Mouse (Mus musculus) urinary bladder, postnatal 25 days (tissue): ENCODE measurements around the gene Hpgds.

ENCODE experiments used
- DNase-seq: peaks from one replicate; pipeline ENCODE4 v3.0.0; 2022; ENCODE audit warnings: low spot score

Hpgds gene

DNA sequence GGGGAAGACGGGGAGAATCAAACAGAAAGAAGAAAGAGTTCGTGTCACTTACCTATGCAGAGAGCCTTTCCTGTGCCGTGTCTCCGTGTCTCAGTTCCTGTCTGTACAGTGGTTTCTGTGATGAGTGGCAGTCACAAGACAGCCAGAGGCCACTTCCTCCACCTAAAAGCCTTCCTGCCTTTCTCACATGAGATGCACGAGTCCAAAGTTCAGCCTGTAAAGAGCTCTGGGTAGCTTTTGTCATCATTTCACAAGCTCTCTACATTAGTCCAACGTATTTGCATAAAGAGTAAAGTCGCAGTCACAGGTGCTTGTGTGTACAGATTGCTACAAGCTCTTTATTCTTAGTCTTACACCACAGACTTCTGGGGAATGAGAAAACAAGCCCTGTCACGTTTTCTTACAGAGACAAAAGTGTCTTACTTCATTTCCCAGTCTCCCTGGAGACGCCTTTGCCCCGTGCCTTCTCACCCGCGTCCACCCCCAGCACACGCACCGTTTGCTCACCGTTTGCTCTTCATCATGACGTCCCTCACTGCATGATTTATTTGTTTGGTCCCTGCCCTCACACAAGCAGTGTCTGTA, at the start of gene Hpgds:
Gene Hpgds, minus strand, starts transcription at position 288 of the 585 bp plus-strand sequence.
- DNase-seq: peak; percentile 4

DNA sequence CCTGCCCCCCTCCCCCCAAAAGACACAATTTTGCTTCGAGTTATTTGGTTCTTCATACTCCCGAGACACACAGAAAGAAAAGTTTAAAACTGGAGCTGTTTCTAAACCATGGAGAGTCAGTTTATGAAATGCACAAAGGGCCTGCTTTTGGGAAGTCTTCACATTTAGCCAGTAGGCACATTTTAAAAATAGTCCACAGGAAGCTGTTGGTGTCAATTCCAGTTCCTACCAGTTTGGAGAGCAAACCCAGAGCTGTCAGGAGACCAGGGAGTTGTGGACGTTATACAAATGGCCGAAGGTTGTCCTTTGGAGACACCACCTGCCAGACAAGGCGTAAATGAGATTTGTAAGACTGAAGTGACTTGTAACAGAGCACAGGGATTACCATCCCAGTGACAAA, 20.3 kb upstream of the Hpgds start:
- DNase-seq: no peak

DNA sequence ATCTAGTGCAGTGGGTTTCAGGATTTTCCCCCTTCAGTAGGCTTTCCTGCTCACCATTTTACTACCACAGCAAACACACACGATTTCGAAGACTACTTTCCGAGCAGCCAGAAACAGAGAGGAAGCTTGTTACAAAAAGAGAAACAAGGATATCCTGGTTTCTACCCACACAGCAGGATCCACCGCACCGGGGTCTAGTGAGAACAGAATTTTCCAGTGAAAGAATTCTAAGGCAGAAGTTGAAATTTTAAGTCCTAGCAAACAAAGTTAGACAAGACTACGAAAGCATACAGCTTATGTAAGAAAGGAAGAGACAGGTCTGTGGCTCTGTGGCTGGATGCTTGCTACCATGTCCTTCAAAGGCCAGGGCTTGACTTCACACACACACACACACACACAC, 19.4 kb upstream of the Hpgds start:
- DNase-seq: no peak

DNA sequence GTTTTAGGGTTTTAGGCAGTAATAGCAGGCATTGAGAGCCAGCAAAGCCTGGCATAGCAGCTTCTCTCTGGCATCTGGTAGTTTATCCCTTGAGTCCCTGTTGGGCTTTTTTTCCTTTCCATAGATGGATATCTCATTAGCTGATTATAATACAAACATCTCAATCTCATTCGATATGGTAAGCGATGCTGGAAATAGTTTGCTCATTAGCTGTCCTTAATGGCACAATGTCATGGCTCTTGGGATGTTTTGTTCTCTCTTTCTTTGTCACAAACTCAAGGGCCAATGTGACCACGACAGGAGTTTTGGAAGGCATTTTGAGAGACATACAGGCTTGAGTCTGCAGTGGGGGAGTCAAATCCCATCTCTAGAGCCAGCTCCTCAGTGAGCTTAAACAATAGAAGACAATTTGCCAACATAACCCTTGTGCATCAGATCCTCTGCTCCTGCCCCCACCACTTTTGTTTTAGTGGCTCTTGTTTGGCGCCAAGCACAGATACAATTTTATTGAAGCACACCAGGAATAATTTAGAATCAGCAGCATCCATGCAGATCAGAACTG, 14.8 kb upstream of the Hpgds start:
- DNase-seq: no peak

DNA sequence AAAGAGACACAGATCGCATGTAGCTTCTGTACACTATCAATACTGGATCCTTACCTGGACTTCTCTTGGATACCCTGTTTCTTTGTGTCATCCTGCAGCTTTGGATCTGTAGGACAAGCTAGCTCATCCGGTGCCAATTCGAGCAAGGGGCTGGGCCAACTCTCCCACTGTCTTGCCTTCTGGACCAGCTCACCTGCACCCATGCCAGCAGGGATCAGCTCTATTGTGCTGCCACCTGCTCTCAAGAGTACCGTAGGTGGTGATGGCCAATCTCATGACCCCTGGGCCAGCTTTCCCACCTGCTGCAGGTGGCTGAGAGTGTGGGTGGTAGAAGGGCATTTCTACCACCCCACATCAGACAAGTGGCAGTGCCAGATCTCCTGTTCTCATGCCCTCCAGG, 12.3 kb upstream of the Hpgds start:
- no peak for DNase-seq

DNA sequence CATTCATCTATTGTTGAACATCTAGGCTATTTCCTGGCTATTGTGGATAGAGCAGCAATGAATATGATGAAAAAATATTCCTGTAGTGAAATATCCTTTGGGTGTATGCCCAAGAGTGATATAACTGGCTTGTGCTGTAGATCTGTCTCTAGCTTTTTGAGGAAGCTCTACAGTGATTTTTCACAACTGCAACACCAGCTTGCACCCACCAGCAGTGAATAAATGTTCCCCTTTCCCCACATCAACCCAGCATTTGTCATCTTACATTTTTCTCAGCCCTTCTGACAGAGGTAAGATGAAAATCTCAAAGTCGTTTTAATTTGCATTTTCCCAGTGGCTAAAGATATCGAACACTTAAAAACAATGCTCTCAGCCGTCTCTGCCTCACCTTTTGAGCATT, 8.9 kb upstream of the Hpgds start:
- no peak for DNase-seq

GRCm38 (mm10) chr6:65150703-65151102, 6.0 kb upstream of the Hpgds start:
- DNase-seq: no peak

DNA sequence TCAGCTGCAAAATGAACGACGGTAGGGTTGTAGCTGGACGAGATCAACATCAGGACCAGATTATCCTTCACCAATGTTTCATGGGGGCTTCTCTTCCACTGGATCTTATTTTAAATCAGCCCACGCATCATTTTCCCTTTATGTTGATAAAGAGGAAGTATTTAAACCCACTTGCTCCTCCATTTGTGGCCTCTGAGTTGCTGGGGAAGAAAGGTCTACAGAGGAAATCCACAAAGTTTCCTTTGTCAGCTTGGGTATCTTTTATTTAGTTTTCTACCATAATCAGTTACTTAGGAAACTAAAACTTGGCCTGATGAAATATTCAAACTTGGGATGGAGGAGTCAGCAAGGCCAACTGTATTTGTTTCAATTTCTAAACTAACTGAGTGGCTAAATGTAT, 1.7 kb upstream of the Hpgds start:
- no peak for DNase-seq

DNA sequence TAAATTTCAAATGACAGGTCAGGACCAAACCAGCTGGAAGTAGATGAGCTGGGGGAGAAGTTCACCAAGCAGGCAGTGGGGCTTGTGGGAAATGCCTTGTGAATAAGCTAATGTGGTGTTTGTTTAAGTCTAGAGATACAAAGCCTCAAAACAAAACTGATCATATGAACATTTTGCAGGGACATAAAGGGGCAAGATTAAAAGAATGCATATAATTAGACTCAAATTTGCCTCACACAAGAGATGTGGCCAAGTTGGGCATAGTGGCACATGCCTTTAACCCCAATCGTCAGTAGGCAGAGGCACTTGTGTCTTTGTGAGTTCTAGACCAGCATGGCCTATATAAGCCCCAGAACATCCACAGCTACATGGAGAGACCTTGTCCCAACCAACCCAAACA, 2.4 kb downstream of the Hpgds start:
- DNase-seq: no peak

DNA sequence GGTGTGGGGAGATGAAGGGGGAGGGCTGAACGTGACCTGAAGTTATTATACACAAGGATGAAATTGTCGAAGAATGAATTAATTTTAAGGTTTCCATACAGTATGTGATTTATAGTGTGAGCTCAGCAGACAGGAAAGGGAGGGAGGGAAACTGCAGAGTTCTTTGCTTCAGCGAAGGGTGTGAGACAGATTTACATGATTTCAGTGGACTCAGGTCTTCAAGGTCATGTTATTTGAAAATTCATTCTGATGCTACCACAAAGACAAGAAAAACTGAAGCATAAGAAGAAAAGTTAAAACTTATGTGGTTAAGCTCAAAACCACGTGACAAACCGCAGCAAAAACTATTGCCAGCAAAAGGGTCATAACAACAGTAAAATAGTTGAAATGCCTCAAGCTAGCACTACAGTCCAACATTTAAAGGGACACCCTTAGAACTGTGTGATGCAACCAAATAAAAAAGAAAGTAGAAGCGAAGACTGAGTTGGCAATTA, 3.9 kb downstream of the Hpgds start:
- DNase-seq: no peak

DNA sequence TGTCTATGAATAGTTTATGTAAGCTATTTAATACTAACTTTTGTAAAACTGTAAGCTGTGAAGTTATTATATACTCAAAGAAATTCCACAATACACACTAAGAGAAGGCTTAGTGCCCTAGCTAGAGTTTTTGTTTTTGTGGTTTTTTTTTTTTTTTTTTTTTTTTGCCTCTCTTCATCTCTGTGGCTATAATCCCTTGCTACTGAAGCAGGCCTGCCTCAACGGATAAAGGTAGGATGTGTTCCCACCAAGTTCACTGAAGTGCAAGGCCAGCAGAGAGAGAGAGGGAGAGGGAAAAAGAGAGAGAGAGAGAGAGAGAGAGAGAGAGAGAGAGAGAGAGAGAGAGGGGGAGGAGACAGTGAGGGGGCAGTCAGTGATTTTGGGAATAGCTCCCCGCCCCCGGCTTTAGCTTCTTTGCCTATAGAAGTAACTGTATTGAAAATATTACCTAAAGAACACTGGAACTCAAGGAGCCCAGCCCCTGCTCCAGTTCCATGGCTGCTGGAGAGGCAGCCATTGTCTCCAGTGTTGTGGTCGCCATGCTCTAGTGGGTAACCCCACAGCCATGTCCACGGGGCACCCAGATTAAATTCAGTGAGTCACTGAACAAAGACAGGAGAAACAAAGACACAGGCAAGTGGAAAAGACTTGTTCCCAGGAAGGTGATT, 4.5 kb downstream of the Hpgds start:
- DNase-seq: no peak

- DNase-seq: no peak
These were observed 6.5 kb downstream of the Hpgds start for GRCm38 (mm10) chr6:65138243-65138642.

GRCm38 (mm10) chr6:65137802-65138201, 6.9 kb downstream of the Hpgds start:
- no peak for DNase-seq

DNA sequence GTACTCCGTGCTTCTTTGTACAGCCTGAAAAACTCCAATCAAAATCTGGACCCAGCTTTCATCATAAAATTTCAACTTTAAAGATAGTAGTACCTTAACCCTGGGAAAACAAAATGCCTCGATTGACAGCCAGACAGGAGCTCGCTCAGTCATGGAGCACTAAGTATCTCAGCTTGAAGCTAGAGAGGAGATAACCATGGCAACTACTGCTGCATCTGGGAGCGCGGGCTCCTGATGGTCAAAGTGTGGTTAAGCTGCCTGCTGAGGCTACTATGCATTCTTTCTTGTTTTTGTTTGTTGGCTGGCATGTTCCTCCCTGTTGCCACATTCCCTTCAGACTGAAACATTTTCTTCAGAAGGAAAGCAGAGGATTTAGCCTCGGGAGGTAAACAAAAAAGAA, 12.3 kb downstream of the Hpgds start:
- DNase-seq: no peak

GRCm38 (mm10) chr6:65126074-65126726, 18.5 kb downstream of the Hpgds start:
- DNase-seq: peak; percentile 39

DNA sequence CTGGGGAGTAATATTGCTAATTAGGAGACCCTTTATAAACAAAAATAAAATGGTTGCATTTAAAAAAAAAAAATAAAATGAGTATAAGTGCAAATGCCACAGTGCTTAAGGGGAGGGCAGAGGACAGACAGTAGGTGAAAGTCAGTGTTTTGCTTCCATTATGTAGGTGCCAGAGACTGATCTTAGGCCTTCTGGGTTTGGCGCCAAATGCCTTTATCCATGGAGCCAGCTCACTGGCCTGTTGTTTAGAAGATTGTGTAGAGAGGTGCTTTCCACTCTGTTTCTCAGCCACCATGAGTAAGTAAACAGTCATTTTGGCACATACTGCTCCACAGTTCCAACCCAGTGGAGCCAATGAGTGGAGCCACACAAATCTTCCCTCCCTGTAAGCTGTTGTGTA, 27.2 kb downstream of the Hpgds start:
- DNase-seq: no peak

GRCm38 (mm10) chr6:65114902-65115301, 29.8 kb downstream of the Hpgds start:
- DNase-seq: no peak

DNA sequence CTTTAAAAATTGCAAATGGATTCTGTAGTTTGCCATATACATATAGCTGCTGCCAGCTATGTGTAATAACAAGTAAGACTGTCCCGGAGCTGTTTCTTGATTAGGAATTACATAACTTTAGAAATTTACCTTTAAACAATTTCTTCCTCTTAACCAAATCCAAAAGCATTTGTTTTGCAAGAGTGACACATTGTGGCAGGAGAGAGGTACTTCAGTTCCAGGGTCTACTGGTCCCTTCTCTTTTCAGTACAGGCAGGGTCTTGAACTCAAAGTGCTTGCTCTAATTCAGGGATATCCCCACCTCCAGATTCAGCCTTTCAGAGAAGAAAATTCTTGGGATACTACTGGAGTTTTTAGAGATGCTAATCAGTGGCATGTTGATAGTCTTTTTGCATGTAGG, 65.6 kb downstream of the Hpgds start:
- no peak for DNase-seq

DNA sequence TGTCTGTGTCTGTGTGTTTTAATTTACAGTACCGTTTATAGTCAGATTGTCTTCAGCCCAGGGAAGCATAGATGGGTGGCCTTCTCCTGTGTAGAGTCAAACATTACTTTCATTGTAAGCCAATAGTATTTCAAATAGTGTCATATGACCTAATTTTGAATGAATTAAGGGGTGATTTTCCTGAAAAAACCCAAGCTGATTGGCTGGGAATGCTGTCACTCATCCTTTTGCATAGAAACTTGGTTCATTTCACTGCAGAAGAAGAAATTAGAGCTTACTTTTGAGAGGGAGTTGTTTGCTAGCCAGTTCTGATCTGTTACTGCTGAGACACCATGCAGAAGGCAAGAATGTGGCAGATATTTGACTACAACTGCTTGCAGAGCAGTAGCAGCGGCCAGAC, 69.5 kb downstream of the Hpgds start:
- no peak for DNase-seq
